Mouse (Mus musculus) heart, adult 8-10 months (tissue): ENCODE data around the gene Anapc16. TPM values are rescaled to one million over a fixed set of nuclear protein-coding genes. Genes with fewer than 3 reads are reported as not detected.
"Not testable (repeated sequence)": the region's sequence is repeated elsewhere in the genome, so short reads cannot be mapped to it uniquely, and the experiment has no call there.

Source experiments
- DNase-seq: peaks from one replicate; pipeline ENCODE4 v3.0.0; 2022; ENCODE audit warnings: low spot score
- total RNA-seq, 4 experiments: library from RNA; stranded (reverse); gene quantifications; 2 replicates each; pipeline ENCODE4 v1.2.4; 2022

The Anapc16 gene
- total RNA-seq, 4 experiments from 2014 or later, result 59.0 to 88.1 (median 74.3) TPM

GRCm38 (mm10) chr10:60001663-60002062 is 1.3 kb downstream of the Anapc16 start:
- not testable (repeated sequence) for DNase-seq

GRCm38 (mm10) chr10:59999057-59999456 is 3.9 kb downstream of the Anapc16 start:
- DNase-seq, result no peak

- peak; percentile 92 for DNase-seq
Observed at GRCm38 (mm10) chr10:59997591-59997990, 5.3 kb downstream of the Anapc16 start.

- DNase-seq, result peak; percentile 60
Observed at GRCm38 (mm10) chr10:59995889-59996288, 7.0 kb downstream of the Anapc16 start.

- DNase-seq, result not testable (repeated sequence)
Observed at GRCm38 (mm10) chr10:59993813-59994212, 9.1 kb downstream of the Anapc16 start.

- no peak for DNase-seq
Observed at GRCm38 (mm10) chr10:59992024-59992423, 10.9 kb downstream of the Anapc16 start.

- DNase-seq, result peak; percentile 60
Observed at GRCm38 (mm10) chr10:59991262-59991880, 11.6 kb downstream of the Anapc16 start.

GRCm38 (mm10) chr10:59990393-59990792 is 12.5 kb downstream of the Anapc16 start:
- no peak for DNase-seq

GRCm38 (mm10) chr10:59988036-59988435 is 14.9 kb downstream of the Anapc16 start:
- peak; percentile 78 for DNase-seq

- no peak for DNase-seq
Observed at GRCm38 (mm10) chr10:59982379-59982873, 20.5 kb downstream of the Anapc16 start.

GRCm38 (mm10) chr10:59981792-59982191 is 21.1 kb downstream of the Anapc16 start:
- DNase-seq, result peak; percentile 67

GRCm38 (mm10) chr10:59981336-59981735 is 21.6 kb downstream of the Anapc16 start:
- no peak for DNase-seq

GRCm38 (mm10) chr10:59980815-59981244 is 22.1 kb downstream of the Anapc16 start:
- DNase-seq, result peak; percentile 65

- DNase-seq, result peak; percentile 87
Observed at GRCm38 (mm10) chr10:59978873-59979743, 23.8 kb downstream of the Anapc16 start.

GRCm38 (mm10) chr10:59978401-59978800 is 24.5 kb downstream of the Anapc16 start:
- no peak for DNase-seq

GRCm38 (mm10) chr10:59977715-59978343 is 25.1 kb downstream of the Anapc16 start:
- no peak for DNase-seq

GRCm38 (mm10) chr10:59977141-59977540 is 25.8 kb downstream of the Anapc16 start:
- DNase-seq, result no peak

- DNase-seq, result no peak
Observed at GRCm38 (mm10) chr10:59974786-59975185, 28.1 kb downstream of the Anapc16 start.

GRCm38 (mm10) chr10:59974191-59974664 is 28.7 kb downstream of the Anapc16 start:
- peak; percentile 96 for DNase-seq

GRCm38 (mm10) chr10:59973400-59973799 is 29.5 kb downstream of the Anapc16 start:
- no peak for DNase-seq

- no peak for DNase-seq
Observed at GRCm38 (mm10) chr10:59972999-59973398, 29.9 kb downstream of the Anapc16 start.

- peak; percentile 87 for DNase-seq
Observed at GRCm38 (mm10) chr10:59972534-59972933, 30.4 kb downstream of the Anapc16 start.
